Mouse (Mus musculus) cortical plate, adult 2 months (tissue): ENCODE results near the gene Gbx2. TPM values are rescaled to one million over a fixed set of nuclear protein-coding genes. Genes with fewer than 3 reads are reported as not detected.

Experiments
- H3K27ac ChIP-seq: fragments of 200-500 bp; 2 replicates; pipeline ENCODE4 v1.5.1; 2012; ENCODE audit warnings: low read length, control low read depth, inconsistent platforms; ENCODE audit not compliant: insufficient read depth
- H3K4me1 ChIP-seq: fragments of 200-500 bp; 2 replicates; pipeline ENCODE4 v1.6.1; 2011; ENCODE audit warnings: low read length; ENCODE audit not compliant: control insufficient read depth, insufficient read depth
- H3K4me3 ChIP-seq: fragments of 200-500 bp; 2 replicates; pipeline ENCODE4 v1.5.1; 2011; ENCODE audit warnings: mild to moderate bottlenecking, low read length, control low read depth; ENCODE audit not compliant: insufficient read depth
- CTCF ChIP-seq: fragments of 200-500 bp; IDR thresholded peaks from 2 replicates; pipeline ENCODE4 v1.5.1; 2011; ENCODE audit warnings: mild to moderate bottlenecking, control low read depth, low read length; ENCODE audit not compliant: insufficient read depth; ENCODE audit errors: extremely low read depth
- POLR2A ChIP-seq: fragments of 200-500 bp; IDR thresholded peaks from 2 replicates; pipeline ENCODE4 v1.6.1; 2011; ENCODE audit warnings: mild to moderate bottlenecking, low read length, control low read depth; ENCODE audit not compliant: insufficient read depth; ENCODE audit errors: extremely low read depth
- polyA plus RNA-seq: library from polyadenylated mRNA; depleted of rRNA; stranded (reverse); fragments of >200 nt; gene quantifications from 2 replicates; pipeline ENCODE4 v1.2.3, GENCODE M21; 2012

The Gbx2 gene
- polyA plus RNA-seq, 1 experiment: 0.13 TPM

- H3K27ac ChIP-seq: no peak overlapping the region
- no peak for TF ChIP-seq CTCF
- TF ChIP-seq POLR2A: no peak
- no peaks in the 10 kb centered on the region for H3K4me1 ChIP-seq
- no peak overlapping the region for H3K4me3 ChIP-seq
Measured at GRCm38 (mm10) chr1:89928676-89929075, 2.3 kb downstream of the Gbx2 start.

- no peak overlapping the region for H3K4me3 ChIP-seq
- H3K4me1 ChIP-seq: no peaks in the 10 kb centered on the region
- no peak for TF ChIP-seq CTCF
- TF ChIP-seq POLR2A: no peak
- H3K27ac ChIP-seq: no peak overlapping the region
Measured at GRCm38 (mm10) chr1:89927061-89927661, 3.8 kb downstream of the Gbx2 start.

GRCm38 (mm10) chr1:89926583-89927060 is 4.4 kb downstream of the Gbx2 start:
- H3K4me1 ChIP-seq: no peaks in the 10 kb centered on the region
- no peak for TF ChIP-seq CTCF
- no peak for TF ChIP-seq POLR2A
- no peak overlapping the region for H3K4me3 ChIP-seq
- H3K27ac ChIP-seq: no peak overlapping the region

- Histone ChIP-seq H3K4me1 (no peaks in the 10 kb centered on the region), H3K4me3 (no peak overlapping the region), H3K27ac (no peak overlapping the region)
- TF ChIP-seq POLR2A (no peak), CTCF (no peak)
Measured at GRCm38 (mm10) chr1:89925501-89926190, 5.3 kb downstream of the Gbx2 start.

GRCm38 (mm10) chr1:89923642-89924020 is 7.3 kb downstream of the Gbx2 start:
- H3K27ac ChIP-seq: no peak overlapping the region
- no peak for TF ChIP-seq CTCF
- no peak for TF ChIP-seq POLR2A
- no peaks in the 10 kb centered on the region for H3K4me1 ChIP-seq
- H3K4me3 ChIP-seq: no peak overlapping the region

GRCm38 (mm10) chr1:89922883-89923641 is 7.9 kb downstream of the Gbx2 start:
- TF ChIP-seq POLR2A (no peak), CTCF (no peak)
- Histone ChIP-seq H3K4me3 (no peak overlapping the region), H3K4me1 (no peaks in the 10 kb centered on the region), H3K27ac (no peak overlapping the region)

- no peak for TF ChIP-seq POLR2A
- no peak for TF ChIP-seq CTCF
- H3K27ac ChIP-seq: no peak overlapping the region
- H3K4me1 ChIP-seq: no peaks in the 10 kb centered on the region
- no peak overlapping the region for H3K4me3 ChIP-seq
Measured at GRCm38 (mm10) chr1:89922282-89922681, 8.7 kb downstream of the Gbx2 start.

GRCm38 (mm10) chr1:89921806-89922205 is 9.2 kb downstream of the Gbx2 start:
- TF ChIP-seq POLR2A: no peak
- TF ChIP-seq CTCF: no peak
- Histone ChIP-seq H3K4me1 (no peaks in the 10 kb centered on the region), H3K27ac (no peak overlapping the region), H3K4me3 (no peak overlapping the region)

GRCm38 (mm10) chr1:89919206-89919605 is 11.8 kb downstream of the Gbx2 start:
- Histone ChIP-seq H3K4me1 (no peaks in the 10 kb centered on the region), H3K4me3 (no peak overlapping the region)
- TF ChIP-seq CTCF: no peak
- TF ChIP-seq POLR2A: no peak

More at GRCm38 (mm10) chr1:89919206-89919605, 11.8 kb downstream of the Gbx2 start:
- no peak overlapping the region for H3K27ac ChIP-seq
